Mouse (Mus musculus): ENCODE measurements around the gene Mindy3.

DNA sequence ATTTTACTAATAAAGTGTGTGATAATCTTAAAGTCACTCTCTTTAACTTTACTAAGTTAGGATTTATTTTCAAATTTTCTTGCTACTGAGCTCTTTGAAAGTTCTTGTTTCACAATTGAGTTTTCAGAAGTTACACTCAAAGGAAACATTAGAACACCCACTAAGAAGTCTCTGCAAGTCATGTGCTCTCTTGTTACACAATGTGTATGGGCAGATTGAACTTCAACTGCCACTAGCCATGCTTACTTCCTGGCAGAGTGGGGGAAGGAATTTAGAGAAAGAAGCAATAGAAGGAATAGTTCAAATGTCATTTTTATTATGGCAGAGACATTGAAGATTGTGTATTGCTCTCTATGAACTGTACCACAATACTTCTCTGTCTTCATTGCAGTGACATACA, 20.9 kb upstream of the Mindy3 start:
- TF ChIP-seq CTCF (IDR thresholded peaks at IDR 0.05; ENCODE audit: low read depth) (no peak), EP300 (IDR thresholded peaks at IDR 0.05; ENCODE audit: low read depth) (no peak)
